In the genomic region with DNA sequence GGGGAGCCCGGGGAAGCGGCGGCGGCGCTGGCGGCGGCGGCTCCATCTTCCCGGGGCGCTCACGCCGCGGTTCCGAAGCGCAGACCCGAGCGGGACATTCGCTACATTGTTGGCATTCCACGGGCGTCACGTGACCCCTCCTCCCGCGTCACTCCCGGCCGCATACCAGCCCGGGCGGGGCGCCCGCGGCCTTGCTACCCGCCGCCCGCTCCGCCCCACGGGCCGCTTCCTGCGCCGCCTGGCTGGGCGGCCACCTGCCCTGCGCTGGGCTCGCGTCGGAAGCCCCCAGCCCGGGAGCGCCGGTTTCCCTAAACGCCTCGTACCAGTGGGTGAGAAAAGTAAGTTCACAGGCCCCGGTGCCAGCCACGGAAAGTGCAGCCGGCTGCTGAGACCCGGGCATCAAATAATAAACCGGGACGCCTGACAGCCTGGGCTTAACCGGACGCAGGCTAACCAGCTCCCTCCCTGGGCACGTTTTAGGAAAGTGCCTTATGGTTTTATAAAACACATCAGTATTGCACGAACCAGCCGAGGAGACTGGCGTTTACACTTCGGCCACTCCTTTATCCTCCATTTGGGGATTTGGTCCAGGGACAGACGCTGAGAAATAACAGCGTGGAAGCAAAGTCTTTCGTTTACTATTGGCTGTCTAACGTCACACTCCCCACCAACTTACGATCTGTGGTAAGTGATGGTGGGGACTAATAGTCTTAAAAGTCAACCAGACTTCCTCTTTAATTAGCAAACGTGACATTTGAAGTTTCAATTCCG, we compare ENCODE assay signal across 8 mouse cellular contexts. TPM values are rescaled to one million over a fixed set of nuclear protein-coding genes. Genes with fewer than 3 reads are reported as not detected.
A peak's percentile ranks its signal among the peaks of the same experiment; 100 is the strongest.
DNase-seq lines count a peak whose midpoint lies in the region; ATAC-seq lines count a peak whose summit lies in the region.

A gene (minus strand): TSS at position 103 of the 771 bp plus-strand sequence.

- H3K9me3 ChIP-seq in megakaryocyte, embryonic 14.5 days: no peaks in the 10 kb centered on the region

- peaks cover 28% of the 10 kb centered on the region for H3K4me1 ChIP-seq in megakaryocyte, embryonic 14.5 days

- DNase-seq in adipocyte (ENCODE audit: low spot score): peak; percentile 85
- DNase-seq in embryo, embryonic 10 days (ENCODE audit: low spot score): peak; percentile 89
- DNase-seq in gastrocnemius, postnatal 14 days: peak; percentile 94
- peak; percentile 37 to 78 for DNase-seq in left cerebral cortex, adult 9 months (ENCODE audit: low spot score in 2 of 2)
- peak; percentile 71 to 84 for DNase-seq in right cerebral cortex, adult 2 months (ENCODE audit: low spot score in 2 of 2)
- DNase-seq in urinary bladder, postnatal 14 days (ENCODE audit: low spot score): peak; percentile 95

- peaks cover 64% of the 10 kb centered on the region for H3K27me3 ChIP-seq in megakaryocyte, embryonic 14.5 days (replicated peaks)

- peak; percentile 67 for ATAC-seq in inflammation-experienced regulatory T-cells, adult 6 months

- intact Hi-C loops in gastrocnemius, postnatal 14 days (cut with DNase I; ENCODE audit: low total_unique reads): no loop called here

- H3K4me3 ChIP-seq in megakaryocyte, embryonic 14.5 days (replicated peaks): peak within 1 kb of the TSS; percentile 93

- H3K36me3 ChIP-seq in megakaryocyte, embryonic 14.5 days (replicated peaks; ENCODE audit: low read length): no peaks in the 10 kb centered on the region

RNA-seq across cellular contexts. Expression of the gene that starts here (rescaled TPM):
- under 1 TPM in 1 of 2 experiments, not detected in 1; 0.68 TPM for total RNA-seq in gastrocnemius, postnatal 14 days (2021)
- polyA plus RNA-seq in inflammation-experienced regulatory T-cells, adult 6 months (2017; shearing (Covaris generic)): not detected
- polyA plus RNA-seq in megakaryocyte, embryonic 14.5 days (2012; ENCODE audit: insufficient read depth, low replicate concordance): 0.67 TPM in 1 of 2 replicates, not detected in the other

Comparison
In these comparisons a context has a peak if more than half of its experiments do, and no peak if none do; other contexts are left out.
1. Peak in every context shown above with its lines: DNase-seq, ATAC-seq and H3K4me3 ChIP-seq.
2. Peak in DNase-seq in gastrocnemius, postnatal 14 days; RNA of the gene not detected or under 1 TPM.
3. Peak in ATAC-seq in inflammation-experienced regulatory T-cells, adult 6 months; RNA of the gene not detected or under 1 TPM.